Mouse (Mus musculus) T-helper 2 cell (primary cell): Measurements from ENCODE around the gene Paxbp1.

ENCODE experiments used
- in situ Hi-C: fragments of 300-600 bp; cut with MboI, MseI; formaldehyde crosslinking; loops from one replicate; pipeline ENCODE4 v1.15.1; 2025; ENCODE audit warnings: high pct_unique_total_duplicates

Paxbp1 gene

DNA sequence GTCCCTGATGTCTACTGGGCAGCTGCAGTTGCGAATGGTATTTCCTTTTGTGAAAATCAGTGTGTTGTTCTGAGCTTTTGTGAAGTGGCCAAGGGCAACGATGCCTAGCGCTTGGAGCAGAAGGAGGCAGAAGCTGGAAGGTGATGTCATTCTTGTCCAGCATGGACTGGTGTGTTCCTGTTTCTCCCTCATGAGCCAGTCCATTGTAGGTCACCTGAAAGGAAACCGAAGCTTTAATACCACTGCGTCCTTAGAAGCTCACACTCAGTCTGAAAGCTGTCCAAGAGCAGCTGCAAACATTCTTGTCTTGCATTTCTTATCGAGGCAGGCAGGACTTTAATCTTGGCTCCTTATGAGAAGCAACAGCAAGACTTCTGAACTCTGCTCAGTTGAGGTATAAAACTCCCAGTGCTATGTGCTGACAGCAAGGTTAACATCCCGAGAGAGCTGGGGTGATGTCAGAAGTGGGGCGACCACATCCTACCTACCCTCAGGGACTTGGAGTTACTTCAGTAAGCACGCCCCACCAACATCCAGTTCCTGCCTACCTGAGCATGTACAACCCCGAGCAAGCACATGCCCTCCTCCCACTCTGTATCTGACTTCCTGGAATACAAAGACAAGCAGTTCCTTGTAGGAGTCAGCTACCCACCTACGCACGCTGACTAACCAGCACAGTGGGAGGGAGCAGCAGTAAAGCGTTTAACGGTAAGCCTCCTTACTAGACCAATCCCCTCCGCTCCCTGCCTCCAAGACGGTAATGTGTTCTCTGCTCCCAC lies 11.9 kb upstream of the Paxbp1 start:
- in situ Hi-C loops: no loop called here

DNA sequence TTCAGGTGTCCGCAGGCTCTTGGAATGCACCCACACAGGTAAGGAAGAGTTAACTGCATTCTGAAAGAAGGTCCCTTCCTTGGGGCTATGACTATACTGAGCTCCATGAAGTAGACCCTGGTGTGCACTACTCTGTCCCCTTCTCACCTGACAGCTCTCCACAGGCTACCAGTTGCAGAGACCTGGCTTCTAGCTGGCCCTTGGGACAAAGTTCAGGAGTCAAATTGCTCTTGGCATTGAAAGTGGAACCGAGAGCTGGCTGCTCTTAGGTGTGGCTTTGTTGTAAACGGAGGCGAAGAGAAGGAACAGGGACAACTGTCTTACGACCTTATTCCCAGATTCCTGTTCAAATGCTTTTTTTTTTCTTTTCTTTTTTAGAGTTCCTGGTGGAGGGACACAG lies 10.8 kb upstream of the Paxbp1 start:
- in situ Hi-C loops: no loop called here

DNA sequence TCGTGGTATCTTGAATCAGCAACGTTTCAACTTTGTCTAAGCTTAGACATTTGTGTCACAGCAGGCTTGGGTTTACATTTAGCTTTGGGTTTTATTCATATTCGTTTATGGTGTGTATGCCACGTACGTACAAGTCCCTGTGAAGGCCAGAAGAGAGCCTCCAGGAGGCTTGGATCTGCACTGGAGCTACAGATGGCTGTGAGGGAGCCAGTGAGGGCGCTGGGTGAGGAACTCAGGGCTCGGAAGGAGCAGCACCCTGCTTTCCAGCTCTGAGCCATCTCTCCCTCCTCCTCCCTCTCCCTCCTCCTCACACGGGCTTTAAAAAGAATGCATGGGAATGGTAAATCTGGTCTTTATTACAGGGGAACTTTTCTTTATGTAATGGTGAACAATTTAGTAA lies 9.3 kb upstream of the Paxbp1 start:
- in situ Hi-C loops: no loop called here

DNA sequence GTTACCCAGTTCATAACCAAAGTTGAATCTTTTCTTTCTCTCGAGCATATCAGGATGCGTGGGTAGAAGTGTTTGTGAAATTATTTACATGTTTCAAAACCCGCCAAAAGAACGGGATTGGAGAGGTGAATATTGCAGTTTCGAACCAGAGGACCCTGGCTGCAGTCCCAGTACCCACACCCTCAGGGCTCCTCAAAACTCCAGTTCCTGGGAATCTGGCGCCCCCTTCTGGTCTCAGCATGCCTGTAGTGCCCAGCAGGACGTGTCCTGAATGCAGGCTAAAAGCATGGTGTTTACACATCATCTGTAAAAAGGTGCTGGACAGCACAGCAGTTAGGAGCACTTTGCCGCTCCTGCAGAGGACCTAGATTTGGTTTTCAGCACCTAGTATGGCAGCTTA lies 1.2 kb upstream of the Paxbp1 start:
- in situ Hi-C loops: loop anchor here (10.0 to 25.0 kb wide), 2 partner anchors 499 to 808 kb away; partner anchors contain the start of gene Ifngr2

DNA sequence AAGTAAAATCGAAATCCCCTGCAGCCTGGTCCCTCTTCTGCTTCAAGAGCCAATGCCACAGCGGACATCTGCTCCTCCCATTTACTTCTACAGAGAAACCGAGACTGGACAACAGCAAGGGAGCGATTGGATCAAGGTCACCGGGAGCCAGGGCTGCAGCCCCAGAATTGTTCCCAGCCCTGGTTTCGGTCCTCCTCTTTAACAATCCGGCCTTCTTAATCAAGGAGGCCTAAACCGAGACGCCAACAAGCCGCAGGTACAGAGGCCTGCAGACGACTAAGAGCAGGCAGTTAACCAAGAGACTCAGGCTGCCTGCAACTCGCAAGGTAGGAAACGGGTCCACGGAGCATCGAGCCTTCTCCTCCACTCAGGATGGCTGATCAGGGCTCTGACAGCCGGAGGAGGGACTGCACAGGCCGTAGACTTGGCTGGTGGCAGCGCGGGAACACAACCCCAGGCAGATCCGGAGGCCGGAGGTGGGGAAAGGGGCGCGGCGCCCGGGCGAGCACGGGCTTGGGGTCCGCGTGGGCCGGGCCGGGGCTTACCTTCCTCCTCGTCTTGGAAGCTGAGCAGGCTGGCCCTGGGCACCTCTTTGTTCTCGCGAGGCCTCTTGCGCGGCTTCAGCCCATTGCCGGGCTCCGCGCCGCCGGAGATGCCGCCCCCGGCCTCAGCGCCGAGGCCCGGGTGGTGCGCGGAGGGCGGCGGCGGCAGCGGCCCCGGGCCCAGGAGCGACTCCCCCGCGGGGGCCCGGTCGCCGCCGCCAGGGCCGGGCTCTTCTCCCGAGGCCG lies 688 bp downstream of the Paxbp1 start:
- in situ Hi-C loops: loop anchor here (10.0 to 25.0 kb wide), 2 partner anchors 501 to 806 kb away; partner anchors contain the start of gene Ifngr2

DNA sequence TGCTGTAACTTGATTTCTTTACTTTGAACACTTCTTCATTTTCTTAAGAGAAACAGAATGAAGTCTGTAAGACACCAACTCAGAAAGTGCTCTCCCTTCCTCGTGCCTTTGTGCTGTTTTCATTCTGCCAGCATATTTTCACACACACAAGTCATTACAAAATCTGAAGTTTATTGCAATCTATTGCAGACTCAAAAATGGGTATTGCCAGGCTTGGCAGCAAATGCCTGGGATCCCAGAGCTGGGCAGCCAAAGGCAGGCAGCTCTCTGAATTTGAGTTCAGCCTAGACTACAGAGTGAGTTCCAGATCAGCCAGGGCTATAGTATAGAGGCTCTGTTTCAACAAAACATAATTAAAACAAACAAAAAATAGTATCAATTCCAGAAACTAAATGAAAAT lies 1.7 kb downstream of the Paxbp1 start:
- in situ Hi-C loops: loop anchor here (10.0 to 25.0 kb wide), 2 partner anchors 502 to 805 kb away; partner anchors contain the start of gene Ifngr2

DNA sequence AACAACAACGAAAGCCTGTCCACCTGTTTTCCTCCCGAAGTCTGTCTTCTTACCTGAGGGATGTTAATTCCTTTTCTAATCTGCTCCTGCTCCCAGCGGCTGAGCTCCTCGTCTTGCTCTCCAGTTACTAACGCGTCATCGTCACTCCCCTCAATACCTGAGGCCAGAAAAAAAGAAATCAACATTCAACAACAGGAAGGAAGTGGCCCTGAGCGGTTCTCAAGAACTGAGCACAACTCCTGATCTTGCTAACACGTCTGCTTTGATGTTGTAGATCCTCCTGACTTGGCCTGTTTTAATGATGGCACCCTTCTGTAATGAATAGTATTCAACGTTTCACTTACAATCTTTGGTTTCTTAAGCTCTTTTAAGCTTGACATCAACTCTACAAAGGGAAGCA lies 8.5 kb downstream of the Paxbp1 start:
- in situ Hi-C loops: loop anchor here (10.0 to 25.0 kb wide), 2 partner anchors 589 to 799 kb away; no protein-coding TSS in a partner anchor

DNA sequence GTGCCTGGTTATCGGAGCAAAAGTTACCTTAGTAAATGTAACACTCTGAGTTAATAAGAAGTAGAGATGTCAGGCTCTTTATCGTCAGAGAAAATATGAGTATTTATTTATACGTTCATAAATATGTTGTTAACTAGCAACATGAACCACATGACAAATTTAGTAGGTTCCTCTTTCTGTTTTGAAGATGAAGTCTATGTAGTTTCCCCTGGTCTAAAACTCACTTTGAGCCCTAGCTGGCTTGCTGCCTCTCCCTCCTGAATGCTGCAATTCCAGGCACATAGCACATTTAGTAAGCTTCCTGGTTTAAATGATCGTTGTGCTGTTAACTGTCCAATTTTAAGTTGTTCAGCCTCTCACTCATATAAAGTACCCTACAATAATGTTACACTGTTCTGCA lies 13.6 kb downstream of the Paxbp1 start:
- in situ Hi-C loops: loop anchor here (10.0 to 25.0 kb wide), 2 partner anchors 594 to 793 kb away; no protein-coding TSS in a partner anchor

DNA sequence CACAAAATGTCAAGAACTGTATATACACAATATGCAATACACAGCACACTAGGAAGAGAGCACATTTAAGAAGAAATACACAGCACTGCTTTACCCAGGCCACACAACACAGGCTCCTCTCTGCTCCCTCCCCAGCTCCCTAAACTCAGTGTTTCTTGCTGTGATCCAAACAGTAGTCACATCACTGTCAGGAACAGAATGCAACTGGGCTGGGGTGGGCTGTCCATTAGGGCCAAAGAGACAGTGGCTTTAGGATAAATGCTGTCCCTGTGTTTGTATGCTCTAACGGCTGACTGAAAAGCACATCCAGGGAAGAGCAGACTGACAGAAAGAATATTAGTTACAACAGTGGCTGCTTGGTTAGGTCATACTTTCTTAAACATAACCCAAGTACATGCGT lies 14.4 kb downstream of the Paxbp1 start:
- in situ Hi-C loops: loop anchor here (10.0 to 25.0 kb wide), 2 partner anchors 595 to 793 kb away; no protein-coding TSS in a partner anchor

DNA sequence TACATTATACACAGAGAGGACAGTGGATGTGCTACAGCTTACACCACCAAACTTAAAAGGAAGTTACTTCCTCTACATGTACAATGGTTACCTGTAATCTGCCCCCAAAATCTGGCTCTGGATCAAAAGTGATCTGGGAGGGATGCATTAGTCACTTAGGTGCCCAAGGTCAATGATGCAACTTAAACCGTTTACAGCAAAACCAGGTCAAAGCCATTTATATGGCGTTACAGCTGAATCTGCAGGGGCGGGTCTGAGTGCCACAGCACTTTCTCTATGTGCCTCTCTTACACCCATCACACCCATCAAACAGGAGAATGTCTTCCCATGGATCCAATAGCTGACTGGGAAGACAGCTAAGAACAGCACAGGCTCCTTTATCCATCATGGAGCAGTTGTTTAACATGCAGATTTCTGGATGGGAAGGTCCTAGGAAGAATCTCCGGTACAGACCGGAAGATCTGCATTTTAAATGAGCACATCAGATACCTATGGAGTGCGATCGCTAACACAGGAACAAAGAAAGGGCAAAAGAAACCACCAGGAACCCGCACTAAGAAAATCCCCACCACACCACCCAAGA lies 15.1 kb downstream of the Paxbp1 start:
- in situ Hi-C loops: loop anchor here (25.0 kb wide), 1 partner anchor 792 kb away; no protein-coding TSS in a partner anchor

DNA sequence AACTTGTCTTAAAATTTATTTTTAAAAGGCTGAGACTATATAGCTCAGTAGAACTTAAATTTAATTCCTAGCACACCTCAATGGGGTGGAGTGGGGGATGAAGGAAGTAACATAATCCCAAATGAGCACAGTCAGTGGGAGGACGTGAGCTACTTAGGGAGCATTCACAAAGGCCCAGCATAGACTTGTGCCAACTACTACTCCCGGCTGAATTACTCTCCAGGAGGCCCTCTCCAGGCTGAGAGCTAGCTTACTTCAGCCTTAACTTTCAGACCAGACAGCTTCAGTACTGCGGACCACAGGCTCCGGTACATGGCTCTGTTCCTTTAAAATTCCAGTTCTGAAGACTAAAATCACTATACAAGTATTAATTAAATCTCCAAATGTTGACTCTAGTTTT lies 18.1 kb downstream of the Paxbp1 start:
- in situ Hi-C loops: loop anchor here (25.0 kb wide), 1 partner anchor 789 kb away; no protein-coding TSS in a partner anchor

DNA sequence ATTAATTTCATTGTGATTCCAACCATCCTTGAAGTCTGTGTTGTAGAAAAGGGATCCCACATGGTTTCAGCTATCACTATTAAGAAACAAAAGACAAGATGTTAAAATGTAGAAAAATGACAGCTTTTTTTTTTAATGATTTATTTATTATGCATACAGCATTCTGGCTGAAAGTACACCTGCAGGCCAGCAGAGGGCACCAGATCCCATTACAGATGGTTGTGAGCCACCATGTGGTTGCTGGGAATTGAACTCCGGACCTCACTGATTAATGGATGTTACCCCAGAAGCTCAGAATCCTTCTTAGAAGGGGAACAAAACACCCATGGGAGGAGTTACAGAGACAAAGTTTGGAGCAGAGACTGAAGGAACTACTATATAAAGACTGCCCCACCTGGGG lies 21.0 kb downstream of the Paxbp1 start:
- in situ Hi-C loops: no loop called here

DNA sequence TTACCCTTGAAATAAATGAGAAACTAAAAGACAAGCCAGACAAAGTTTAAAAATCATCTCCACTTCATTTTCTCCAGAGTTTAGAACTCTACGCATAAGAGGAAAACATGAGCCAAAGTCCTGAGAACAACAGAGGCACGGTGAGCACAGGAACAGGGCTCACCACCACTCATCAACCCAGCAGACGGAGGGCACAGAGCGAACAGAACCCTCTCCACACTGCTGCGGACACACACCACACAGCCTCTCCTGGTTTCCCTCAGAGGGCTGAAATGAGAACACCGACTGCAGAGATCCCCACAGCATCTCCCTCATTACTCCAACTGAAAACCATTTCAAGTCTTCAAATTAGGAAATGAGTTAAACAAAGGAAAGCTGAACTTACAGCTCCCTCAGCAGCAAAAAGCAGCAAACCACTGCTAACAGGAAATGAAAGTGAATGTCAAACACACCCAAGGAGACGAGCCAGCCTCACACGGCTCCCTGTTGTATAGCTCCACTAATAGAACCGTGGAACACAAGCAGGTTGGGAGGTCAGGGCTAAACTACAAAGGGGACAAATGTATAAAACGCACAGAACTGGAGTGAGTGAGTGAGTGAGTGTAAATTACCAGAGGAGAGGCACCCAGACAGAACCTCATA lies 23.4 kb downstream of the Paxbp1 start:
- in situ Hi-C loops: no loop called here

DNA sequence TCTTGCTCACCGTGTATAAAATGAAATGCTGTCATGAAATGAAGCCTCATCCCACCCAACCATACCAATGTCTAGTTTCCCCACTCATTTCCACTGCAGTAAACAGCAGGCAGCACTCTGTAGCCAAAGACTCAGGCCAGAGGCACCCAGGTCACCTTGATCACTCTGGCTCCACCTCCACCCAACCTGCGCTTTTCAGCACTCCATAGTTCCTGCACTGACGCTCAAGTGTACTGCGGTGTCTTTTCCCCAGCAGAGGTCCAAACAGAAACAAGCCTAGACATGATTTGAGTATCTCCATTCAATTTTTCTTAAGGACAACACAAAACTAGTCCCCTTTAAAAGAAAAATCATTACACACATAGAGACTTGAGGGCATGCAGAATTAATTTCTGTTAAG lies 24.9 kb downstream of the Paxbp1 start:
- in situ Hi-C loops: loop anchor here (10.0 kb wide), 1 partner anchor 665 kb away; the partner anchor contains the start of gene Donson

DNA sequence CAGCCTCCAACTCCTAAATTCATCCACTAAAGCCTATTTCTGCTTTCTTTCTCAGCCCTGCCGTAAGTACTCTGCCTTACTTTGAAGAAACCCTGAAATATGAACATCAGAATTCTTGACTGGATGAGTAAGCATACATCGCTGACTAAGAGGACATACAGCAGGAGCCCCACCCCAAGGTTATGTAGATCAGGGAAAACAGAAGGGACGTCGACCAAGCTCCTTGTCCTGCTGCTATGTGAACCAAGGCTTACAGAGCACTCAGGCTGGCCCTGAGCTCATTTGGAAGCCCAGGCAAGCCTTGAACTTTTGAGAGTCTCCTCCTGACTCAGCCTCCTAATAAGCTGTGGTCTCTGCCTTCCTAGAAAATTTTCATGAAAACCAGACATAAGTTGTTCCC lies 28.6 kb downstream of the Paxbp1 start:
- in situ Hi-C loops: loop anchor here (10.0 kb wide), 1 partner anchor 669 kb away; the partner anchor contains the start of gene Donson

DNA sequence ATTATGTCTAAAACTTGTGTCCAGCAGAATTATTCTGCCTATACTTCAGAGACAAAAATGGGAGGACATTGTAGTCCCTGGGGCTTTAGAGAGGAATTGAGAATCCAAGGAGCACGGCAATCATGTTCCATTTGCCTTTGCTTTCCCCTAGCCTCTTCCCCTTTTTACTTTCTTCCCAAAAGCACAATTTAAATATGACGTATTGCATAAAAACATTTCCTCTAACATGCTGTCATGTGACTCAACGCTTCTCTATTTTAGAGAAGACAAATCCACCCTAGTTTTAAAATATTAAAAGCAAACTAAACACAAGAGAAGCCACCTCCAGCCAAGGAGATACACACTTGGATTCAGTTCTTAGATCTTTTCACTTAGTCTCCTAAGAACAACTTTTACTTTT lies 32.5 kb downstream of the Paxbp1 start:
- in situ Hi-C loops: loop anchor here (10.0 kb wide), 1 partner anchor 673 kb away; the partner anchor contains the start of gene Donson

DNA sequence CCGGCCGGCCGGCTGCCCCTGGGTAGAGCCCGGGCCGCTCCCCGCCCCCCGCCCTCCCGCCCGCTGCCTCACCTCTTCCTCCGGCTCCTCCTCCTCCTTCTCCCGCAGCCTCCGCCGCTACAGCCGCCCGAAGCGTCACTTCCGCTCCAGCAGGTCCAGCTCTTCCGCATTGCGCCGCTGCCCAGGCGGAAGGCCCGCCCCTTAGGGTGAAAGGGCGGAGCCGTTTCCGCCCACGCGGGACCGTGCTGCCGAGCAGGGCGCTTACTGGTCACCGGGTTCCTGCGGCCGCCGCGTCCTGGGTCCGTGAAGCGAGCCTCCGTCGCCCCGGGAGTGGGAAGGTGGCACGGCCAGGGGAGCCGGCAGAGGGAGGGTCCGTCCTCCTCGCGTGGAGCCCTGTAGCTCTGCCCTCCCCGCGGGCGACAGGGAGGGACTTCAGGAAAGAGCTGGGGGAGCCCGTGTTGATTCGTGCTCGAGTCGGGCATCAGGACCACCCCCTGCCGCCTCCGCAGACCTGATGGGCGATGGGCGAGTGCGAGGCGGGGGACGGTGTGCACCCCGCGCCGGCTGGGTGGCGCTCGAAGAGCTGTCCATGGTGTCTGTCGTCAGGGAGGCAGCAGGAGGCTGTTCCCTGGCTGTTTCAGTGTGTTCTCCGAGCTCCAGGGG lies 33.2 kb downstream of the Paxbp1 start, which contains the start of gene Synj1:
Gene Synj1, minus strand, starts transcription at position 288 of the 663 bp plus-strand sequence.
- in situ Hi-C loops: loop anchor here (10.0 kb wide), 1 partner anchor 674 kb away; the partner anchor contains the start of gene Donson

DNA sequence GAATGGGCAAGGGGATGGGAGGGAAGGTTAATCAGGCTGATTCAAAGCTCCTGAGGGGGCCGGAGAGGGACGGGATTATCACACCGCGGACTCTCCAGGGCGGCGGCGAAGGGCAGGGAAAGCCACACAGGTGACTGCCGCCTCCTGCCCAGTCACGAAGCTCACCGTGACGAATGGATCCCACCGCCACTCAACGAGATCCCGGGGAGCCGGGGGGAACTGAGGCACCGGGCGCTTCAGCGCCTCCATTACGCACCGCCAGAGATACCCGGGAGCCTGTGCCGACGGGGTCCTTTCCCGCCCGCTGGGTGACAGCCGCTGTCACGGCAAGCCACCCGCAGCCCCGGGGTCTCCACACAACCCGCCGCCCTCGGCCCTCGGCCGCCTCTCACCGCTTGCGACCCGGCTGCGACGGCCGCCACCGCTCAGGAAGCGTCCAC lies 33.7 kb downstream of the Paxbp1 start:
- in situ Hi-C loops: loop anchor here (10.0 kb wide), 1 partner anchor 674 kb away; the partner anchor contains the start of gene Donson

DNA sequence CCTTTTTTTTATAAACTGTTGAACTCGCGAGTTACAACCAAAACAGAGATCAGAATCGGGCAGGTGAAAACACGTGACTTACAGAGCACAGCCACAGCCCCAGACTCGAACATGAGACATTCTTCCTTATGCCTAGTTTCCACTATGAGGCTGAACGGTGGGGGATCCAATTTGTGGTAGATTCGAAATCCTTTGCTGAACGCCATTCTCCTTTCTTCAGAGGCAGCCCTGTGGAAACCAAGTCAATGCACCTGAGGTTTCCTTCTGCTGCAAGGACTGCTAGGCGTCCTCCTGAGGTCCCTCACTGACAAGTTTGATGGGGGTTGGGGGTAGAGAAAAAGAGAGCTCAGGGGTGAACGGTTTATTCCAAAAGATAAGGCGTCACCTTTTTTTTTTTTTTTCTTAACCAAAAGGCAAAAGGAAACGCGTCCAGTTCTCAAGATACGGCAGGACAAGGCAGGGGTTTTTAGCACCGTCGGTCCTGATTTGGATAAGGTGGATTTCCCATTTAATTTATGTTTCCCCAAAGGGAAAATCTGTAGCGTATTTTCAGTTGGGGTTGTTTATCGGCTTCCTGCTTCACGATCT lies 34.3 kb downstream of the Paxbp1 start:
- in situ Hi-C loops: loop anchor here (10.0 kb wide), 1 partner anchor 675 kb away; the partner anchor contains the start of gene Donson
